Mouse (Mus musculus) MEL (cell line): Measurements from ENCODE around the gene Slc45a2.

ENCODE experiments used
- CTCF ChIP-seq, 3 experiments: IDR thresholded peaks in 2 of 3; conservative IDR thresholded peaks in 1 of 3; 2 replicates each; pipeline ENCODE4 v1.5.1; 2011 to 2012; ENCODE audit warnings: low read length in 3 of 3, low read depth in 2 of 3, mild to moderate bottlenecking in 2 of 3, improper control_type of control experiment in 1 of 3, inconsistent platforms in 1 of 3, mixed read lengths in 1 of 3, moderate library complexity in 1 of 3; ENCODE audit not compliant: control insufficient read depth in 1 of 3, insufficient read depth in 1 of 3, poor library complexity in 1 of 3, severe bottlenecking in 1 of 3
- GATA1 ChIP-seq: IDR thresholded peaks from 2 replicates; pipeline ENCODE4 v1.6.1; 2011; ENCODE audit warnings: low read depth, low read length, improper control_type of control experiment
- MAX ChIP-seq: IDR thresholded peaks from 2 replicates; pipeline ENCODE4 v1.6.1; 2011; ENCODE audit warnings: low read length, improper control_type of control experiment
- NELFE ChIP-seq: IDR thresholded peaks from 2 replicates; pipeline ENCODE4 v1.6.1; 2011; ENCODE audit warnings: low read depth, low read length, improper control_type of control experiment
- POLR2A ChIP-seq, 2 experiments: IDR thresholded peaks; 2 replicates each; pipeline ENCODE4 v1.6.1; 2011 to 2012; ENCODE audit warnings: low read length in 2 of 2, mild to moderate bottlenecking in 2 of 2, control low read depth in 1 of 2, improper control_type of control experiment in 1 of 2, low read depth in 1 of 2, moderate library complexity in 1 of 2; ENCODE audit not compliant: control insufficient read depth in 1 of 2, insufficient read depth in 1 of 2, poor library complexity in 1 of 2
- ZMIZ1 ChIP-seq: IDR thresholded peaks from 2 replicates; pipeline ENCODE4 v1.6.1; 2012; ENCODE audit warnings: low read depth, mild to moderate bottlenecking, inconsistent platforms, low read length, improper control_type of control experiment, moderate library complexity

DNA sequence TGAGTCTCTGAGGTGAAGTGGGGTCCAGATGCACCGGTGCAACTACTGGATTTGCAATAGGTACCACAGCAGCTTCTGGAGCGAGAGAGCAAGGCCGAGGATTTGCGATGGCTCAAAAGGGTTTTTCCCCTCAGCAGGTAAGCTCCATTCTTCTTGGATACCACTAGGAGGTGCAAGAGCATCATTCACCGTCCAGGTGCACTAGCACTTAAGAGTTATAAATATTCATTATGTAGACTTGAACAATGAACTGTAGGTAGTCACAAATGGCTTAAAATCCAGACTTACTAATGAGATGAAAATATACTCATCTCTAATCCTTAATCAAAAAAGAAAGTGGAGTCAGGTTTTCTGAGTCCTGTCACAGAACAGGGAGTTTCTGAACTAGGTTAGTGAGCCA, 8.2 kb downstream of the Slc45a2 start:
- TF ChIP-seq CTCF (IDR thresholded peaks at IDR 0.05 in 2 of 3, conservative IDR thresholded peaks at IDR 0.05 in 1 of 3; ENCODE audit: control insufficient read depth in 1 of 3, insufficient read depth in 1 of 3, low read depth in 2 of 3, low read length in 3 of 3, poor library complexity in 1 of 3, severe bottlenecking in 1 of 3) (peak in 2 of 3 experiments; percentile 6 to 22; a peak in 2 of 6 replicates), ZMIZ1 (no peak), MAX (no peak), NELFE (no peak), GATA1 (no peak), POLR2A (IDR thresholded peaks at IDR 0.05; ENCODE audit: control insufficient read depth in 1 of 2, insufficient read depth in 1 of 2, low read depth in 1 of 2, low read length in 2 of 2, poor library complexity in 1 of 2) (no peak)
